Mouse (Mus musculus) liver, adult 2 months (tissue): Measurements from ENCODE around the gene Larp6.

Experiments used
- CTCF ChIP-seq: fragments of 200-500 bp; IDR thresholded peaks from 2 replicates; pipeline ENCODE4 v1.5.1; 2011; ENCODE audit warnings: low read depth, low read length, control low read depth
- POLR2A ChIP-seq: fragments of 200-500 bp; IDR thresholded peaks from 2 replicates; pipeline ENCODE4 v1.6.1; 2011; ENCODE audit warnings: low read length, control low read depth; ENCODE audit not compliant: insufficient read depth; ENCODE audit errors: extremely low read depth

DNA sequence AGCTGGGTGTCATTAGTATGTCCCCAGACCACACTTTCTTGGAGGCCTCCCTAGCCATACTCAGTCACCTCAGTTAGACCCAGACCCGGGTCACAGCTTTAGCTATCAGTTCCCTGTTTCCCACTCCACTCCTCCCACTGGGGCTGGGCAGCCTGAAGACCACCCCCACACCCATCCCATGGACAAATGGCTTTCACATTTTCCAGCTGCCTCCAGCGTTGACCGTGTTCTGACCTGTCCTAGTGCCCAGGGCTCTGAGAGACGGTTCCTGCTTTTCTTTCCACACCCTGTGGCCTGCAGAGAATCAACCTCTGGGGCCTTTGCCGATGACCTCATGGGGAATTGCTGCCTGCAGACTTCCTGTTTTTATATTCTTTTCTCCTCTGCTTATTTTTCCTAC is 45.0 kb downstream of the Larp6 start:
- no peak for TF ChIP-seq CTCF
- TF ChIP-seq POLR2A = no peak
